Mouse (Mus musculus) T-helper 17 cell (primary cell): ENCODE results near the gene Igfbp6.
"Not testable (repeated sequence)": the region's sequence is repeated elsewhere in the genome, so short reads cannot be mapped to it uniquely, and the experiment has no call there.

Experiments used
- in situ Hi-C, 2 experiments: fragments of 300-600 bp; cut with MboI, MseI; formaldehyde crosslinking; loops; 1 replicate in 1 of 2; 2 replicates in 1 of 2; pipeline ENCODE4 v1.15.1; 2025; ENCODE audit warnings: high pct_unique_total_duplicates in 2 of 2

Gene Igfbp6

DNA sequence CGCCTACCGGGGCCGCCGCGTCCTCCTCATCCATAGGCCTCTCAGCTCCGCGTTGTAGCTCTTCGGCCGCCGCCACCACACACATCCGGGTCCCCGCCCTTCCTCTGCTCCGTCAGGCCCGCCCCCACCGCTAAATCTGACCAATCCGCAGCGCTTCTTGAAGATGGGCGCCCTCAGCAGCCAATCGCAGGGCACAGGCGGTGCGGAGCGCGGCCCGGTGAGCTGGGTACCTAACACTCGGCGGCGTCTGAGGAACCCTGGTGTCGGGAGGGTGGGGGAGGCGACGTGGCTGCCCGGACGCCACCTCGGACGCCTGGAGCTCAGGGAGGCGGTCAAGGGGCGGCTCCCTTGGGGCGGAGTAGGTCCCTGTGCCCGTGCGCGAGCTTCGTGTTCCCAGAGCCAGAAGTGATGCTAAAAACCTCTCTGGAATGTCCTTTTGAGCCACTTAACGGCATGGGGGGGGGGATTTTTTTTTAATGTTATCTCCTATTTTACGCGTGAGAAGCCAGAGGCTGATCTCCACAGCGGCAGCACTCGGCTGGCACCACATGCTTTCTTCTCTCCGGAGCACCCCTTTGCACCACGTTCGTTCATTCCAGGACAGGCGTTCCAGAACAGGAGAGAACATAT is 7.9 kb upstream of the Igfbp6 start, which contains the start of gene Spryd3:
Gene Spryd3, minus strand, starts transcription at position 106 of the 630 bp plus-strand sequence.
- in situ Hi-C loops = no loop called here

- in situ Hi-C loops = no loop called here
Observed at GRCm38 (mm10) chr15:102141120-102141519, 3.0 kb upstream of the Igfbp6 start.

DNA sequence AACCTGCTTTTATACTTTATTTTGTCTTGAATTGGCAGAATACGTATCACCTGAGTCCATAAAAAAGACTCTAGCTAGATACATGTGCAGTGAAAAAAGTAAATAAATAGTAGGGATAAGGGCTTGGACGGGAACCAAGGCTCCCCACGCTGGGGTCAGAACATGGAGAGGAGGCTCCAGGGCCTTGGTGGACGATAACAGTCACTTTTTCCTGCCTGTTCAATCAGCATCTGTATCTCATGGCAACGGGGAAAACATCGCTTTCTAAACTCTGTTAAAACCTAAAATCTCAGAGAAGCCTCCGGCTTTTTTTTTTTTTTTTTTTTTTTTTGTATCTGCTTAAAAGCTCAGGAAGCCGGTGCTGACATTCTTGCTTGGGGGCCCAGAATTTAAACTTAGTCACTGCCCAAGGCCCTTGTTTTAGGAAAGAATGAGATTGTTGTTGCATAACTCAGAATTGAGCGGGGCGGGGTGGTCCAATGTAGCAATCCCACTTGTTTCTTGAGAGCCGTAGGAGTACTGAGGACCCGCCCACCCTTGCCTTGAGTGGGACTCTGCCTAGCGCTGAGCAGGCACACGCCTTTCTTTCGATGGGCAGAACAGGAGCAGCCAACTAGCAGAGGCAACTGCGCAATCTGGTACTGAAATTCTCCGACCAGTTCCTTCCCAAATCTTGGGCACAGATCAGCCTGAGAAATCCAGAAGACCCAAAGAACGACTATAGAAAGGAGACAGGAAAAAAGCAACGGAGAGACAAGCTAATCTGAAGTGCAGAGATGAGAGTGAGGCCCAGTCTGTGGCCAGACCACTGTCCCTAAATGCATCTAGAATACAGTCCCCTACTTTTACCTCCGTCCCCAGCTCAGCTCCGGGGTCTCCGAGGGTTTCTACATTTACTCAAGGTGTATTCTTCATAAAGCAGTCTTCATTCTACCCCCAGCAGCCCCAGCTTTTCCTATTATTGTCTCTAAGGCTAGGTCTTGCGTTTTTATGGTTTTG is 949 bp upstream of the Igfbp6 start:
- in situ Hi-C loops = no loop called here

DNA sequence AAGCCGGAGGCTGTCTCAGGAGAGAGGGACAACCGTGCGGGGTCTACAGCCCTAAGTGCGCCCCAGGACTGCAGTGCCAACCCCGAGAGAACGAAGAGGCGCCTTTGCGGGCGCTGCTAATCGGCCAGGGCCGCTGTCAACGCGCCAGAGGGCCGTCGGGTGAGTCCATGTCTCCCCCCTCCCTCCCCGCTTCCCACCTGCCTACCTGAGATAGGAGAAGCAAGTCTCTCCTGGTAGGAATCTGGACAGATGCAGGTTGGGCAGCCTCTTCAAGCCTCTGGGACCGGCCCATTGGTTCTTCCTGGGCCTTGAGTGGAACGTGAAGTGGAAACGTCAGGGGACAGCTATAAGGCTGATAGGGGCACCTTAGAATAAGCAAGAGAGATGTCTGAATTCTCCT is 564 bp downstream of the Igfbp6 start:
- in situ Hi-C loops = no loop called here

GRCm38 (mm10) chr15:102145330-102145729 is 1.2 kb downstream of the Igfbp6 start:
- in situ Hi-C loops = no loop called here

GRCm38 (mm10) chr15:102146089-102146488 is 1.9 kb downstream of the Igfbp6 start:
- in situ Hi-C loops = no loop called here

GRCm38 (mm10) chr15:102146882-102147281 is 2.7 kb downstream of the Igfbp6 start:
- in situ Hi-C loops = no loop called here

- in situ Hi-C loops = no loop called here
Observed at GRCm38 (mm10) chr15:102147674-102148402, 3.7 kb downstream of the Igfbp6 start.

GRCm38 (mm10) chr15:102149561-102149960 is 5.4 kb downstream of the Igfbp6 start:
- in situ Hi-C loops = no loop called here

- in situ Hi-C loops = no loop called here
Observed at GRCm38 (mm10) chr15:102150301-102151135, 6.4 kb downstream of the Igfbp6 start, which contains the start of gene Soat2. Soat2 (plus strand) TSS chr15:102150526.

GRCm38 (mm10) chr15:102152646-102153045 is 8.5 kb downstream of the Igfbp6 start:
- in situ Hi-C loops = no loop called here

GRCm38 (mm10) chr15:102155006-102155405 is 10.8 kb downstream of the Igfbp6 start:
- in situ Hi-C loops = not testable (repeated sequence)

GRCm38 (mm10) chr15:102156836-102157235 is 12.7 kb downstream of the Igfbp6 start:
- in situ Hi-C loops = no loop called here

DNA sequence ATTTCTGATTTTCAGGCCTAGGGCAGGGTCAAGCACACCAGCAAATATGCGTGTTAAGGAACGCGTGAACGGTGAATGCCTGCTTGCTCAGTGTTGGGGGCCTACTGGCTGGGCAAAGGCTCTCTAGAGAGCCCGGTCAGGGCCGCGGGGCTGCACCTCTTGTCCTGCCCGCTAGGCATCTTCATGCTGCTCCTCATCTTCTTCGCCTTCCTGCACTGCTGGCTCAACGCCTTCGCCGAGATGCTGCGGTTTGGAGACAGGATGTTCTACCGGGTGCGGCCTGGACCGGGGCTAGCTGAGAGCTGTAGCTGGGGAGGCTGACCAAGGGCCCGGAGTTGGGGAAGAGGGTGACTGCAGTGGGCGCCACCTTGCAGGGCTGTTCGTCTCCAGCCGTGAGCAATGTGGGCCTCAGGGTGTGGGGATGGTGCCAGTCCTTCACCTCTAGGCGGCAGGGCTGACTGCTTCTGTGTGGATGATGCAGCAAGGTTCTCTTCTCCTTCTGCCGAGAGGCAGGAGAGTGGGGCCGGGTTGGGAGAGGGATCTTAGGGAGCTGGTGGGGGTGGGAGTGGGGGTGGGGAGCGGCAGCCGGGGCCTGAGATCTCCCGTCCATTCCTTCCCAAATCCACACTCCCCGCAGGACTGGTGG is 16.4 kb downstream of the Igfbp6 start:
- in situ Hi-C loops = no loop called here

GRCm38 (mm10) chr15:102163900-102164693 is 19.9 kb downstream of the Igfbp6 start:
- in situ Hi-C loops = no loop called here

DNA sequence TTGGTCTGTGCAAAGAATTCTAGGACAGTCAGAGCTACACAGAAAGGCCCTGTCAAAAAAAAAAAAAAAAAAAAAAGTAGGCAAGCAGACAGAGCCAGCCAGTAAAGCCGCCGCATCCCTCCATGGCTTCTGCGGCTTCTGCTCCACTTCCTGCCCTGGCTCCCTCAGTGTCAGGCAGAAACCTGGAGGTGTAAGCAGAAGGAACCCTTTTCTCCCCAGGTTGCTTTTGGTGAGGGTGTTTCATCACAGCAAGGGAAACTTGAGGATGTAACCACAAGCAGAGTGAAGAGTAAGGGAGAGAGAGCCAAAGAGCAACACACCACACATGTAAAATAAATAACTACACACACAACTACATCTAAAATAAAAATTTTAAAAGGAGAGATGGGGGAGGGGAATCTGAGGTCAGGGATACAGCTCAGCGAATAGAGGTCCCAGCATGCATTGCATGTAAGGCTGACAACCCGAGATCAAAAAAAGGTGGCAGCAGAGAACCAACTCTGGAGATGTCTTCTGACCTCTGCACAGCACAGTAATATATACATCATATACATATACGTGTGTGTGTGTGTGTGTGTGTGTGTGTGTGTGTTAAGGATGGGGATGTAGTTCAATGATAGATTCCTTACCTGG is 21.4 kb downstream of the Igfbp6 start:
- in situ Hi-C loops = no loop called here

- in situ Hi-C loops = no loop called here
Observed at GRCm38 (mm10) chr15:102167620-102168021, 23.5 kb downstream of the Igfbp6 start.

- in situ Hi-C loops = no loop called here
Observed at GRCm38 (mm10) chr15:102169064-102169463, 24.9 kb downstream of the Igfbp6 start.

DNA sequence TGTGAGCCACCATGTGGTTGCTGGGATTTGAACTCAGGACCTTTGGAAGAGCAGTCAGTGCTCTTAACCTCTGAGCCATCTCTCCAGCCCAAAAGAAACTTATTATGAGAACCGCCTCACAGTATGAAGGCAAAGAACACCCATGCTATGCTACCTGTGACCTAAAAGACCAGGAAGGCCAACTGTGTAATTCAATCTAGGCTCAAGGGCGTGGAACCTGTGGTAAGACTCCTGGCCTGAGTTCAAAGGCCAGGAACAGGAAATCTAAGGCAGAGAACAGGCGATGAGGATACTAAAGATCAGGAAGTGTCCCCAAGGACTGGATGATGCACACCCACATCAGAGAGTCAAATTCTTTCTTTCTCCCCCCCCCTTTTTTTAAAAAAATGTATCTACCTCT is 29.4 kb downstream of the Igfbp6 start:
- in situ Hi-C loops = no loop called here
